Mouse (Mus musculus): Measurements from ENCODE around the gene Acox1. TPM values are rescaled to one million over a fixed set of nuclear protein-coding genes. Genes with fewer than 3 reads are reported as not detected.

Acox1 gene
- polyA plus RNA-seq, 1 experiment from 2014 or later: 98.9 TPM

GRCm38 (mm10) chr11:116167884-116168439 lies 30.9 kb downstream of the Acox1 start, which contains the start of gene Fbf1:
Gene Fbf1 (minus strand): TSS chr11:116168166.
- H3K9ac ChIP-seq (ENCODE audit: low read depth, low read length): peak within 1 kb of the TSS; percentile 58
- under 1% methylated on average over 40 of the region's 40 CpGs for WGBS
- ATAC-seq: peak; percentile 87
- H3K27me3 ChIP-seq (replicated peaks; ENCODE audit: control insufficient read depth, insufficient read depth, low read length): no peaks in the 10 kb centered on the region
- no peaks in the 10 kb centered on the region for H3K9me3 ChIP-seq (ENCODE audit: control insufficient read depth)
- peaks cover 5% of the 10 kb centered on the region; the same call in 1 of the 2 replicates for H3K4me1 ChIP-seq (replicated peaks; ENCODE audit: control insufficient read depth, insufficient read depth, low read length)
- TF ChIP-seq CTCF (IDR thresholded peaks at IDR 0.05; ENCODE audit: low read depth): no peak
- peak within 1 kb of the TSS; percentile 60 for H3K4me3 ChIP-seq (ENCODE audit: low read depth, low read length)
- H3K27ac ChIP-seq (ENCODE audit: low read depth, low read length): peak within 1 kb of the TSS; percentile 74
- H3K36me3 ChIP-seq (ENCODE audit: control insufficient read depth, insufficient read depth): peaks cover 18% of the 10 kb centered on the region
- H3K4me2 ChIP-seq (replicated peaks; ENCODE audit: low read depth): peak within 1 kb of the TSS; percentile 77

- peak overlapping the region; percentile 58 for H3K9ac ChIP-seq (ENCODE audit: low read depth, low read length)
- peak overlapping the region; percentile 74 for H3K27ac ChIP-seq (ENCODE audit: low read depth, low read length)
- no peak for TF ChIP-seq CTCF (IDR thresholded peaks at IDR 0.05; ENCODE audit: low read depth)
- peak overlapping the region; percentile 77 for H3K4me2 ChIP-seq (replicated peaks; ENCODE audit: low read depth)
- no peaks in the 10 kb centered on the region for H3K27me3 ChIP-seq (replicated peaks; ENCODE audit: control insufficient read depth, insufficient read depth, low read length)
- peak overlapping the region; percentile 60 for H3K4me3 ChIP-seq (ENCODE audit: low read depth, low read length)
- peaks cover 10% of the 10 kb centered on the region for H3K36me3 ChIP-seq (ENCODE audit: control insufficient read depth, insufficient read depth)
- peaks cover 5% of the 10 kb centered on the region; the same call in 1 of the 2 replicates for H3K4me1 ChIP-seq (replicated peaks; ENCODE audit: control insufficient read depth, insufficient read depth, low read length)
- no peaks in the 10 kb centered on the region for H3K9me3 ChIP-seq (ENCODE audit: control insufficient read depth)
- WGBS: 12% methylated on average over 6 of the region's 6 CpGs
- no peak for ATAC-seq
Observed at GRCm38 (mm10) chr11:116167232-116167631, 31.6 kb downstream of the Acox1 start.

GRCm38 (mm10) chr11:116163002-116163401 lies 35.8 kb downstream of the Acox1 start:
- no peak for TF ChIP-seq CTCF (IDR thresholded peaks at IDR 0.05; ENCODE audit: low read depth)
- H3K9ac ChIP-seq (ENCODE audit: low read depth, low read length): no peak overlapping the region
- WGBS: 54% methylated on average over 9 of the region's 9 CpGs

GRCm38 (mm10) chr11:116162146-116162545 lies 36.7 kb downstream of the Acox1 start:
- H3K9ac ChIP-seq (ENCODE audit: low read depth, low read length): no peak overlapping the region

More at GRCm38 (mm10) chr11:116163002-116163401, 35.8 kb downstream of the Acox1 start:
- no peak overlapping the region for H3K27ac ChIP-seq (ENCODE audit: low read depth, low read length)
- no peak overlapping the region for H3K4me3 ChIP-seq (ENCODE audit: low read depth, low read length)
- H3K36me3 ChIP-seq (ENCODE audit: control insufficient read depth, insufficient read depth): peaks cover 13% of the 10 kb centered on the region; the same call in 1 of the 2 replicates
- no peak overlapping the region for H3K4me2 ChIP-seq (replicated peaks; ENCODE audit: low read depth)
- ATAC-seq: no peak
- peaks cover 2% of the 10 kb centered on the region; the same call in 1 of the 2 replicates for H3K4me1 ChIP-seq (replicated peaks; ENCODE audit: control insufficient read depth, insufficient read depth, low read length)
- no peaks in the 10 kb centered on the region for H3K9me3 ChIP-seq (ENCODE audit: control insufficient read depth)
- H3K27me3 ChIP-seq (replicated peaks; ENCODE audit: control insufficient read depth, insufficient read depth, low read length): no peaks in the 10 kb centered on the region

GRCm38 (mm10) chr11:116161312-116161711 lies 37.5 kb downstream of the Acox1 start:
- no peaks in the 10 kb centered on the region for H3K4me1 ChIP-seq (replicated peaks; ENCODE audit: control insufficient read depth, insufficient read depth, low read length)
- H3K27me3 ChIP-seq (replicated peaks; ENCODE audit: control insufficient read depth, insufficient read depth, low read length): no peaks in the 10 kb centered on the region
- no peak overlapping the region for H3K4me2 ChIP-seq (replicated peaks; ENCODE audit: low read depth)
- H3K9me3 ChIP-seq (ENCODE audit: control insufficient read depth): no peaks in the 10 kb centered on the region
- TF ChIP-seq CTCF (IDR thresholded peaks at IDR 0.05; ENCODE audit: low read depth): no peak
- WGBS: 47% methylated on average over 12 of the region's 12 CpGs
- H3K36me3 ChIP-seq (ENCODE audit: control insufficient read depth, insufficient read depth): peaks cover 23% of the 10 kb centered on the region; the same call in 1 of the 2 replicates
- H3K4me3 ChIP-seq (ENCODE audit: low read depth, low read length): no peak overlapping the region
- no peak overlapping the region for H3K9ac ChIP-seq (ENCODE audit: low read depth, low read length)
- no peak overlapping the region for H3K27ac ChIP-seq (ENCODE audit: low read depth, low read length)
- ATAC-seq: no peak

More at GRCm38 (mm10) chr11:116162146-116162545, 36.7 kb downstream of the Acox1 start:
- peaks cover 19% of the 10 kb centered on the region; the same call in 1 of the 2 replicates for H3K36me3 ChIP-seq (ENCODE audit: control insufficient read depth, insufficient read depth)
- no peak for ATAC-seq
- no peak overlapping the region for H3K4me2 ChIP-seq (replicated peaks; ENCODE audit: low read depth)
- H3K27me3 ChIP-seq (replicated peaks; ENCODE audit: control insufficient read depth, insufficient read depth, low read length): no peaks in the 10 kb centered on the region
- no peak overlapping the region for H3K4me3 ChIP-seq (ENCODE audit: low read depth, low read length)
- H3K9me3 ChIP-seq (ENCODE audit: control insufficient read depth): no peaks in the 10 kb centered on the region
- WGBS: 61% methylated on average over 10 of the region's 10 CpGs
- 0 out of 2 replicates have a peak, but pooled peaks cover 2% of the 10 kb centered on the region for H3K4me1 ChIP-seq (replicated peaks; ENCODE audit: control insufficient read depth, insufficient read depth, low read length)
- TF ChIP-seq CTCF (IDR thresholded peaks at IDR 0.05; ENCODE audit: low read depth): no peak
- no peak overlapping the region for H3K27ac ChIP-seq (ENCODE audit: low read depth, low read length)

GRCm38 (mm10) chr11:116150960-116151359 lies 47.9 kb downstream of the Acox1 start:
- H3K4me1 ChIP-seq (replicated peaks; ENCODE audit: control insufficient read depth, insufficient read depth, low read length): no peaks in the 10 kb centered on the region
- peaks cover 86% of the 10 kb centered on the region for H3K36me3 ChIP-seq (ENCODE audit: control insufficient read depth, insufficient read depth)
- ATAC-seq: no peak
- no peak for TF ChIP-seq CTCF (IDR thresholded peaks at IDR 0.05; ENCODE audit: low read depth)
- H3K9me3 ChIP-seq (ENCODE audit: control insufficient read depth): no peaks in the 10 kb centered on the region
- H3K4me3 ChIP-seq (ENCODE audit: low read depth, low read length): no peak overlapping the region
- no peak overlapping the region for H3K27ac ChIP-seq (ENCODE audit: low read depth, low read length)
- H3K9ac ChIP-seq (ENCODE audit: low read depth, low read length): no peak overlapping the region
- H3K27me3 ChIP-seq (replicated peaks; ENCODE audit: control insufficient read depth, insufficient read depth, low read length): no peaks in the 10 kb centered on the region
- H3K4me2 ChIP-seq (replicated peaks; ENCODE audit: low read depth): no peak overlapping the region
- 89% methylated on average over 2 of the region's 2 CpGs for WGBS

Measured in intestine, postnatal 0 days (tissue).